Mouse (Mus musculus): ENCODE measurements around the gene Tmem89. TPM values are rescaled to one million over a fixed set of nuclear protein-coding genes. Genes with fewer than 3 reads are reported as not detected.

The Tmem89 gene
- polyA plus RNA-seq, 1 experiment from 2014 or later: 0.17 TPM

GRCm38 (mm10) chr9:108953081-108953636, 38.7 kb downstream of the Tmem89 start, which contains the start of gene Col7a1:
Col7a1 (plus strand) TSS chr9:108953586.
- 10% methylated on average over 15 of the region's 15 CpGs for WGBS
- Histone ChIP-seq H3K4me3 (peak within 1 kb of the TSS; percentile 37), H3K4me1 (replicated peaks) (peaks cover 34% of the 10 kb centered on the region), H3K27ac (no peak within 1 kb of the TSS), H3K27me3 (ENCODE audit: insufficient read depth, poor library complexity, severe bottlenecking) (peaks cover 30% of the 10 kb centered on the region), H3K9me3 (no peaks in the 10 kb centered on the region), H3K36me3 (peaks cover 33% of the 10 kb centered on the region)
- no peak for DNase-seq (ENCODE audit: low spot score)

- H3K9me3 ChIP-seq: no peaks in the 10 kb centered on the region
- H3K27me3 ChIP-seq (ENCODE audit: insufficient read depth, poor library complexity, severe bottlenecking): peaks cover 30% of the 10 kb centered on the region
- H3K4me1 ChIP-seq (replicated peaks): peaks cover 25% of the 10 kb centered on the region
- H3K4me3 ChIP-seq: no peak overlapping the region
- 95% methylated on average over 11 of the region's 11 CpGs for WGBS
- H3K27ac ChIP-seq: no peak overlapping the region
- DNase-seq (ENCODE audit: low spot score): no peak
- peaks cover 12% of the 10 kb centered on the region for H3K36me3 ChIP-seq
Observed at GRCm38 (mm10) chr9:108955241-108955640, 40.8 kb downstream of the Tmem89 start.

GRCm38 (mm10) chr9:108955846-108956245, 41.4 kb downstream of the Tmem89 start:
- WGBS: 88% methylated on average over 11 of the region's 11 CpGs
- Histone ChIP-seq H3K36me3 (peaks cover 6% of the 10 kb centered on the region), H3K4me3 (no peak overlapping the region), H3K4me1 (replicated peaks) (peaks cover 25% of the 10 kb centered on the region), H3K9me3 (no peaks in the 10 kb centered on the region), H3K27me3 (ENCODE audit: insufficient read depth, poor library complexity, severe bottlenecking) (peaks cover 30% of the 10 kb centered on the region), H3K27ac (no peak overlapping the region)
- no peak for DNase-seq (ENCODE audit: low spot score)

- H3K27ac ChIP-seq: no peak overlapping the region
- 78% methylated on average over 3 of the region's 3 CpGs for WGBS
Observed at GRCm38 (mm10) chr9:108963577-108963976, 49.2 kb downstream of the Tmem89 start.

GRCm38 (mm10) chr9:108964338-108964737, 49.9 kb downstream of the Tmem89 start:
- no peak for DNase-seq (ENCODE audit: low spot score)
- Histone ChIP-seq H3K27ac (no peak overlapping the region), H3K9me3 (no peaks in the 10 kb centered on the region), H3K36me3 (no peaks in the 10 kb centered on the region), H3K27me3 (ENCODE audit: insufficient read depth, poor library complexity, severe bottlenecking) (no peaks in the 10 kb centered on the region), H3K4me3 (no peak overlapping the region), H3K4me1 (replicated peaks) (peaks cover 8% of the 10 kb centered on the region; the same call in 1 of the 2 replicates)
- WGBS: 75% methylated on average over 6 of the region's 6 CpGs

More at GRCm38 (mm10) chr9:108963577-108963976, 49.2 kb downstream of the Tmem89 start:
- H3K27me3 ChIP-seq (ENCODE audit: insufficient read depth, poor library complexity, severe bottlenecking): no peaks in the 10 kb centered on the region
- no peak overlapping the region for H3K4me3 ChIP-seq
- H3K4me1 ChIP-seq (replicated peaks): peaks cover 8% of the 10 kb centered on the region; the same call in 1 of the 2 replicates
- H3K36me3 ChIP-seq: no peaks in the 10 kb centered on the region
- no peaks in the 10 kb centered on the region for H3K9me3 ChIP-seq
- no peak for DNase-seq (ENCODE audit: low spot score)

Other genes starting within 250 kb of the Tmem89 start
- 34.2 and 35.0 TPM in 2 replicates for gene Prkar2a, start 225.3 kb upstream of the Tmem89 start, polyA plus RNA-seq (2016; fragmentation: Nextera tagmentation; extraction: Ambion mirVana)
- 87.2 and 117 TPM in 2 replicates for gene Ip6k2, start 130.8 kb upstream of the Tmem89 start, polyA plus RNA-seq (2016; fragmentation: Nextera tagmentation; extraction: Ambion mirVana)
- 14.9 and 16.2 TPM in 2 replicates for gene Nckipsd, start 106.3 kb upstream of the Tmem89 start, polyA plus RNA-seq (2016; fragmentation: Nextera tagmentation; extraction: Ambion mirVana)
- gene Celsr3, start 88.3 kb upstream of the Tmem89 start, polyA plus RNA-seq (2016; fragmentation: Nextera tagmentation; extraction: Ambion mirVana): 4.5 and 7.2 TPM in 2 replicates
- gene Slc26a6, start 61.3 kb upstream of the Tmem89 start, polyA plus RNA-seq (2016; fragmentation: Nextera tagmentation; extraction: Ambion mirVana): 11.2 and 12.6 TPM in 2 replicates
- 478 and 495 TPM in 2 replicates for gene Uqcrc1, start 22.0 kb downstream of the Tmem89 start, polyA plus RNA-seq (2016; fragmentation: Nextera tagmentation; extraction: Ambion mirVana)
- gene Col7a1, start 39.0 kb downstream of the Tmem89 start, polyA plus RNA-seq (2016; fragmentation: Nextera tagmentation; extraction: Ambion mirVana): 1.2 and 3.3 TPM in 2 replicates
- gene Ucn2, start 71.4 kb downstream of the Tmem89 start, polyA plus RNA-seq (2016; fragmentation: Nextera tagmentation; extraction: Ambion mirVana): not detected in 2 replicates
- 11.9 and 17.6 TPM in 2 replicates for gene Pfkfb4, start 77.2 kb downstream of the Tmem89 start, polyA plus RNA-seq (2016; fragmentation: Nextera tagmentation; extraction: Ambion mirVana)
- gene Shisa5, start 123.9 kb downstream of the Tmem89 start, polyA plus RNA-seq (2016; fragmentation: Nextera tagmentation; extraction: Ambion mirVana): 38.8 and 43.6 TPM in 2 replicates
- gene Trex1, start 145.1 kb downstream of the Tmem89 start, polyA plus RNA-seq (2016; fragmentation: Nextera tagmentation; extraction: Ambion mirVana): 8.1 and 11.3 TPM in 2 replicates
- 30.5 and 32.1 TPM in 2 replicates for gene Atrip, start 159.5 kb downstream of the Tmem89 start, polyA plus RNA-seq (2016; fragmentation: Nextera tagmentation; extraction: Ambion mirVana)
- 14.4 and 16.1 TPM in 2 replicates for gene Ccdc51, start 167.9 kb downstream of the Tmem89 start, polyA plus RNA-seq (2016; fragmentation: Nextera tagmentation; extraction: Ambion mirVana)
- gene Tma7, start 168.0 kb downstream of the Tmem89 start, polyA plus RNA-seq (2016; fragmentation: Nextera tagmentation; extraction: Ambion mirVana): 758 and 785 TPM in 2 replicates
- gene Plxnb1, start 180.8 kb downstream of the Tmem89 start, polyA plus RNA-seq (2016; fragmentation: Nextera tagmentation; extraction: Ambion mirVana): 26.8 and 34.4 TPM in 2 replicates
- gene Fbxw21, start 247.4 kb downstream of the Tmem89 start, polyA plus RNA-seq (2016; fragmentation: Nextera tagmentation; extraction: Ambion mirVana): not detected in 2 replicates

All from hindbrain, embryonic 10.5 days (tissue).